Mouse (Mus musculus) spleen, adult 2 months (tissue): ENCODE results near the gene Thoc5. TPM values are rescaled to one million over a fixed set of nuclear protein-coding genes. Genes with fewer than 3 reads are reported as not detected.
A peak's percentile ranks its signal among the peaks of the same experiment; 100 is the strongest.

Source experiments
- DNase-seq, 2 experiments: peaks; one replicate each; pipeline versions ENCODE4 v3.0.0 to v3.0.0-alpha.2; 2012 to 2021; ENCODE audit warnings: low spot score in 2 of 2, low read depth in 1 of 2
- H3K27ac ChIP-seq: fragments of 200-500 bp; 2 replicates; pipeline ENCODE4 v1.5.1; 2012; ENCODE audit warnings: low read length, inconsistent platforms; ENCODE audit not compliant: insufficient read depth
- H3K27me3 ChIP-seq: fragments of 200-500 bp; 2 replicates; pipeline ENCODE4 v1.6.1; 2012; ENCODE audit warnings: mild to moderate bottlenecking, moderate library complexity, low read length, inconsistent platforms; ENCODE audit not compliant: control insufficient read depth, insufficient read depth
- H3K36me3 ChIP-seq: fragments of 200-500 bp; 2 replicates; pipeline ENCODE4 v1.6.1; 2012; ENCODE audit warnings: mild to moderate bottlenecking, low read length, inconsistent platforms; ENCODE audit not compliant: control insufficient read depth, insufficient read depth
- H3K4me1 ChIP-seq: fragments of 200-500 bp; 2 replicates; pipeline ENCODE4 v1.6.1; 2011; ENCODE audit warnings: inconsistent platforms; ENCODE audit not compliant: control insufficient read depth, insufficient read depth, insufficient read length
- H3K4me3 ChIP-seq: fragments of 200-500 bp; 2 replicates; pipeline ENCODE4 v1.5.1; 2011; ENCODE audit warnings: mild to moderate bottlenecking, inconsistent platforms; ENCODE audit not compliant: insufficient read depth, insufficient read length; ENCODE audit errors: extremely low read depth
- CTCF ChIP-seq: fragments of 200-500 bp; IDR thresholded peaks from 2 replicates; pipeline ENCODE4 v1.5.1; 2011; ENCODE audit warnings: mild to moderate bottlenecking, inconsistent platforms; ENCODE audit not compliant: insufficient read depth, insufficient read length, insufficient replicate concordance; ENCODE audit errors: extremely low read depth
- POLR2A ChIP-seq: fragments of 200-500 bp; IDR thresholded peaks from 2 replicates; pipeline ENCODE4 v1.6.1; 2011; ENCODE audit warnings: low read depth, low read length, inconsistent platforms
- WGBS: fragments of 180-500 bp; shearing (Covaris S2); methylation state at CpG from one replicate; pipeline ENCODE4 v1.1.7; 2018; 5-methylcytosine and 5-hydroxymethylcytosine counted together
- polyA plus RNA-seq: library from polyadenylated mRNA; depleted of rRNA; stranded (reverse); fragments of >200 nt; gene quantifications from 2 replicates; pipeline ENCODE4 v1.2.3, GENCODE M21; 2012; rRNA removed

Gene Thoc5
- polyA plus RNA-seq, 1 experiment = 13.8 TPM

DNA sequence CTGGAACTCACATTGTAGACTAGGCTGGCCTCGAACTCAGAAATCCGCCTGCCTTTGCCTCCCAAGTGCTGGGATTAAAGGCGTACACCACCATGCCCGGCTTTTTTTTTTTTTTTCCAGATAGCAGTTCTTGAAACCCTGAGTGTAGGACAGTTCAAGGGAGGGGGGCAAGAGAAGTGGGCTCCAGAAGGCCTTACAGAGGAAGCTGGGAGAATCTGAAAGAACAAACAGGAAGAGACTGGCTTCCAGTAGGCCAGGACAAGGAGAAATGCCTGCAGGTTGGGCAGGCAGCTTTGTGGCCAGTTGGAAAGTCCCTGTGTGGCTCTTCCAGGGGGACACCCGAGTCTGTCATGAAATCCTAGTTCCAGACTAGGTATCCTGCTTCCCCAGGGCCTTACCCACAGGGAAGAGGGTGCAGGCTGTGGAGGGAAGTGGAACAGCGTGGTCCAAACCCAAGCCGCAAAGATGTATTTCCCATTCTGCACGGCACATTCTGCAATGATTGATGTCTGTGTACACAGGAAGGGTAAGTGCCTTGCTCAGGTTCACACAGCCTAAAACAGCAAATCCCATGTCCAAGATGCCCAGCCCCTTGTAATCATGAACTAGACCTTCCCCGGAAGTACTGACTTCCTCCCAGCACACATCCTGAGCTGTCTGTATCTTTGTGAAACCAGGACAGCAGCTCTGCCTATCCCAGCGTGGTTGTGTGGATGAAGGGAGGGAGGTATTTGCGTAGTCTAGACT, 79.4 kb downstream of the Thoc5 start:
- H3K4me1 ChIP-seq = no peaks in the 10 kb centered on the region; the same call in 1 of the 2 replicates
- H3K27ac ChIP-seq = peak overlapping the region; percentile 40; the same call in 1 of the 2 replicates
- no peak for DNase-seq
- H3K36me3 ChIP-seq = no peaks in the 10 kb centered on the region
- no peak overlapping the region for H3K4me3 ChIP-seq
- no peaks in the 10 kb centered on the region for H3K27me3 ChIP-seq
- 35% methylated on average over 11 of the region's 11 CpGs for WGBS
- TF ChIP-seq POLR2A (no peak), CTCF (no peak)

DNA sequence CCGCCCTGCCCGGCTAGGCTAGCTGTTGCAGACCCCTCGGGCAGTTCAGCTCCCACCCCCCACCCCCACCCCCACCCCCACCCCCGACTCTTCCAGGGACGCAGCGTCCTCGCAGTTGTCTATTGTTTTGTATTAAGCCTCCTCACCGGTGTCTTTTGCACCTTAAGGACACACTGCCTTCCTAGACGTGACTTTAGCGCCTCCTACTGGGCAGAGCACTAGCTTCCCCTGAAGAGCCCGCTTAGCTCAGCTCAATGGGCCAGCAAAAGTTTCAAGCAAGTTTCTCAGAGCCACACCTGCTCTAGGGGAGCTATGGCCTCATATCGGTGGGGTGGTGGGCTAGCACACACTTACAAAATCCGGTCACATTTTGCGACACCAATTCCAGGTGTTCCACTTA, 80.5 kb downstream of the Thoc5 start:
- peak; percentile 63 to 69 for DNase-seq

More for the DNA sequence above, 80.5 kb downstream of the Thoc5 start:
- H3K36me3 ChIP-seq = no peaks in the 10 kb centered on the region
- WGBS = 18% methylated on average over 14 of the region's 14 CpGs
- H3K4me1 ChIP-seq = no peaks in the 10 kb centered on the region; the same call in 1 of the 2 replicates
- no peak overlapping the region for H3K4me3 ChIP-seq
- no peak overlapping the region for H3K27ac ChIP-seq
- TF ChIP-seq POLR2A (no peak), CTCF (peak; percentile 76; the same call in 1 of the 2 replicates)
- no peaks in the 10 kb centered on the region for H3K27me3 ChIP-seq

Other genes with a start within 250 kb of the Thoc5 start
- gene Uqcr10, start 191.0 kb upstream of the Thoc5 start, polyA plus RNA-seq = 160 and 307 TPM in 2 replicates
- gene Zmat5, start 190.6 kb upstream of the Thoc5 start, polyA plus RNA-seq = 31.9 and 46.5 TPM in 2 replicates
- 0.04 TPM in 1 of 2 replicates, not detected in the other for gene Cabp7, start 148.5 kb upstream of the Thoc5 start, polyA plus RNA-seq
- gene Nf2, start 45.8 kb upstream of the Thoc5 start, polyA plus RNA-seq = 21.3 and 25.3 TPM in 2 replicates
- 12.0 and 21.0 TPM in 2 replicates for gene Nipsnap1, start 21.4 kb upstream of the Thoc5 start, polyA plus RNA-seq
- gene Nefh, start 52.7 kb downstream of the Thoc5 start, polyA plus RNA-seq = 0.92 and 1.1 TPM in 2 replicates
- 79.7 and 92.9 TPM in 2 replicates for gene Ap1b1, start 91.5 kb downstream of the Thoc5 start, polyA plus RNA-seq
- gene Rasl10a, start 162.8 kb downstream of the Thoc5 start, polyA plus RNA-seq = 2.4 and 3.6 TPM in 2 replicates
- 35.5 and 36.5 TPM in 2 replicates for gene Gas2l1, start 170.0 kb downstream of the Thoc5 start, polyA plus RNA-seq
- 14.6 and 17.8 TPM in 2 replicates for gene Rhbdd3, start 203.6 kb downstream of the Thoc5 start, polyA plus RNA-seq
- gene Ewsr1, start 203.9 kb downstream of the Thoc5 start, polyA plus RNA-seq = 322 and 566 TPM in 2 replicates